Mouse (Mus musculus) testis, adult 2 months (tissue): Measurements from ENCODE around the gene Ppif.

Experiments used
- CTCF ChIP-seq: fragments of 200-500 bp; IDR thresholded peaks from 2 replicates; pipeline ENCODE4 v1.5.1; 2012; ENCODE audit warnings: low read depth, mild to moderate bottlenecking, inconsistent platforms, low read length, moderate library complexity; ENCODE audit not compliant: control insufficient read depth, insufficient read depth, insufficient replicate concordance
- POLR2A ChIP-seq: fragments of 200-500 bp; IDR thresholded peaks from 2 replicates; pipeline ENCODE4 v1.6.1; 2012; ENCODE audit warnings: low read depth, mild to moderate bottlenecking, inconsistent platforms, low read length, moderate library complexity; ENCODE audit not compliant: control insufficient read depth

GRCm38 (mm10) chr14:25736140-25736539 lies 42.2 kb downstream of the Ppif start:
- TF ChIP-seq CTCF: no peak
- no peak for TF ChIP-seq POLR2A
